Mouse (Mus musculus) forebrain, embryonic 11.5 days (tissue): ENCODE measurements at regions not wholly inside any gene's neighbourhood (a gene's known extent, or its start where the extent isn't known, plus 50 kb on each side); places are given as distances from the start of the nearest gene placed in this dataset.

Source experiments
- ATAC-seq: fragments of 200-750 bp; cut with Nextera tagmentation; replicated peaks from 2 replicates; pipeline ENCODE4 v1.8.0; 2017; ENCODE audit warnings: moderate TSS enrichment; ENCODE audit not compliant: low FRiP score
- DNase-seq: peaks from one replicate; pipeline ENCODE4 v3.0.0-alpha.2; 2017; ENCODE audit warnings: low spot score
- H3K27ac ChIP-seq: fragments of 300-500 bp; sonication (generic); 2 replicates; pipeline ENCODE4 v1.5.1; 2014; ENCODE audit warnings: low read depth, low read length
- H3K27me3 ChIP-seq: fragments of 300-500 bp; sonication (generic); 2 replicates; pipeline ENCODE4 v1.6.1; 2014; ENCODE audit warnings: mild to moderate bottlenecking, low read length, mixed read lengths; ENCODE audit not compliant: control insufficient read depth, insufficient read depth
- H3K36me3 ChIP-seq: fragments of 300-500 bp; sonication (generic); 2 replicates; pipeline ENCODE4 v1.6.1; 2014; ENCODE audit warnings: mild to moderate bottlenecking, low read length, moderate library complexity, mixed read lengths; ENCODE audit not compliant: control insufficient read depth, insufficient read depth
- H3K4me1 ChIP-seq: fragments of 300-500 bp; sonication (generic); replicated peaks from 2 replicates; pipeline ENCODE4 v1.6.1; 2014; ENCODE audit warnings: low read length, mixed read lengths; ENCODE audit not compliant: control insufficient read depth, insufficient read depth
- H3K4me2 ChIP-seq: fragments of 300-500 bp; sonication (generic); 2 replicates; pipeline ENCODE4 v1.6.1; 2014; ENCODE audit warnings: low read depth, mild to moderate bottlenecking, low read length, moderate library complexity, mixed read lengths; ENCODE audit not compliant: severe bottlenecking
- H3K4me3 ChIP-seq: fragments of 300-500 bp; sonication (generic); 2 replicates; pipeline ENCODE4 v1.5.1; 2014; ENCODE audit warnings: low read depth, low read length
- H3K9ac ChIP-seq: fragments of 300-500 bp; sonication (generic); 2 replicates; pipeline ENCODE4 v1.6.1; 2014; ENCODE audit warnings: low read length
- H3K9me3 ChIP-seq: fragments of 300-500 bp; sonication (generic); 2 replicates; pipeline ENCODE4 v1.6.1; 2016; ENCODE audit warnings: low read length, mixed read lengths; ENCODE audit not compliant: control insufficient read depth
- WGBS: fragments of 180-500 bp; shearing (Covaris S2); extraction: QIAGEN DNeasy Blood & Tissue Kit; methylation state at CpG from one replicate; pipeline ENCODE4 v1.1.7; 2014; 5-methylcytosine and 5-hydroxymethylcytosine counted together

DNA sequence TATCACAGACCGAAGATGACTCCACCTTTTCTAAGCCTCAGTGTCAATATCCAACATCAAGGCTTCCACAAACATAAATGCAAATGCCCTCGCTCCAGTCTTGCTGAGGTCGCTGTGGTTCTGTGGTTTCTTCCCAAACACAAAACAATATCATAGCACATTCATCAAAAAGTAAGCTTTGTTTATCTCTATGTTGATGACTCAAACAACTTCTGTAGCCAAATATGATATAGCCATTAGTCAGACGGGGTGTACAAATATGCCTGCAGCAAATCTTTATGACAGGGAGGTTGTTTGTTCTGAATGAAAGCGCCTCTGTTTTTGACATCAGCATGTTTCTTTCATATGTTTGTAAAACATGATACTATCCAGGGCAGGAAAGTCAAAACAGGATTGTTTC is 204.4 kb downstream of the 1190002N15Rik start:
- H3K27ac ChIP-seq: no peak overlapping the region
- no peaks in the 10 kb centered on the region for H3K36me3 ChIP-seq
- WGBS: 94% methylated on average over 5 of the region's 5 CpGs
- ATAC-seq (no peak), DNase-seq (no peak)
- no peaks in the 10 kb centered on the region for H3K9me3 ChIP-seq
- no peak overlapping the region for H3K4me3 ChIP-seq
- no peaks in the 10 kb centered on the region for H3K4me1 ChIP-seq
- H3K9ac ChIP-seq: no peak overlapping the region
- H3K4me2 ChIP-seq: no peak overlapping the region
- no peaks in the 10 kb centered on the region for H3K27me3 ChIP-seq

- H3K4me1 ChIP-seq: no peaks in the 10 kb centered on the region
- H3K27me3 ChIP-seq: no peaks in the 10 kb centered on the region
- ATAC-seq: no peak
- DNase-seq: no peak
- no peaks in the 10 kb centered on the region for H3K9me3 ChIP-seq
- 88% methylated on average over 3 of the region's 3 CpGs for WGBS
- no peaks in the 10 kb centered on the region for H3K36me3 ChIP-seq
- H3K9ac ChIP-seq: no peak overlapping the region
- no peak overlapping the region for H3K4me3 ChIP-seq
- H3K27ac ChIP-seq: no peak overlapping the region
- H3K4me2 ChIP-seq: no peak overlapping the region
Measured at GRCm38 (mm10) chr9:94323011-94323410, 214.9 kb downstream of the 1190002N15Rik start.

DNA sequence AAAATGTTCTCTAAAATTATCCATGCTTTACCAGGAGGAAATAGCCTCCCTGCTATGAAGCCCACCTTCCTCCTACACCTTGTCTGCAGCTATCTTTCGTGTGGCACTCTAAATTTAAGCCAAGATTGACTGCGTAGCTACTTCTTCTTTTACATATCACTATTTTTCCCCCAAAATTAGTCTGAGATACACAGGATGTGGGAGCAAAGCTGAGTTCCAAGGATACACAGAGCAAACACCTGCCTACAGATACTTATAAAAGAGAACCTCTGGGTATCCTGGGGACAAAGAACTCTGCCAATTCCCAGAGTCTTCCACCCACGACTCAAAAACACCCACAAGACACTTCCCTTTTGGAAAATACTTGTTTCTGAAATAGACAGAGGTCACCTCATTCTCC is 235.3 kb downstream of the 1190002N15Rik start:
- DNase-seq (no peak), ATAC-seq (no peak)
- Histone ChIP-seq H3K27me3 (no peaks in the 10 kb centered on the region), H3K4me2 (no peak overlapping the region), H3K9ac (no peak overlapping the region), H3K27ac (no peak overlapping the region), H3K4me3 (no peak overlapping the region), H3K4me1 (no peaks in the 10 kb centered on the region), H3K9me3 (no peaks in the 10 kb centered on the region), H3K36me3 (no peaks in the 10 kb centered on the region)
- 79% methylated on average over 3 of the region's 3 CpGs for WGBS

- WGBS: 94% methylated on average over 1 of the region's 1 CpGs
- no peaks in the 10 kb centered on the region for H3K9me3 ChIP-seq
- no peak overlapping the region for H3K4me2 ChIP-seq
- H3K27me3 ChIP-seq: no peaks in the 10 kb centered on the region
- H3K36me3 ChIP-seq: no peaks in the 10 kb centered on the region
- no peak overlapping the region for H3K9ac ChIP-seq
- H3K4me3 ChIP-seq: no peak overlapping the region
- no peak overlapping the region for H3K27ac ChIP-seq
- no peak for DNase-seq
- no peaks in the 10 kb centered on the region for H3K4me1 ChIP-seq
- no peak for ATAC-seq
Measured at GRCm38 (mm10) chr9:94301896-94302295, 236.0 kb downstream of the 1190002N15Rik start.

DNA sequence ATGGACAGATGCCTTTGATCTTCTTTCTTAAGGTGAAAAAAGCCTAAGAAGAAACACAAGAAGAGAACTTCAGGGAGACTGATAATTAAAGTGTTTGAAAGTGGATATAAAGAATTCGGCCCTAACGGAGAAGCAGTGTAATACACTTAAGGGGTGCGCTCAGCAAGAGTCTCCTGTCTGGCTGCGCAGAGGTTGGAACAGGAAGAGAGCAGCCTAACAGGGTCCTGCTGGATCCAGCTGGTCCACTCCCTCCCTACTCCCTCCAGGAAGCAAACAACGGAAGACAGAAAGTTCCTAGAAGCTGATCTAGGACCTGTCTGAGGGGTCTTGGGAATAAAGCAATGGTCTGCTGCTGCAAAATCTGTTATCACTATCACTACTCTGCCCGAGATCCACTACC is 242.4 kb downstream of the 1190002N15Rik start:
- WGBS: 84% methylated on average over 6 of the region's 6 CpGs
- no peak for DNase-seq
- no peaks in the 10 kb centered on the region for H3K27me3 ChIP-seq

GRCm38 (mm10) chr9:94292147-94292546 is 245.7 kb downstream of the 1190002N15Rik start:
- no peaks in the 10 kb centered on the region for H3K4me1 ChIP-seq
- DNase-seq (no peak), ATAC-seq (no peak)
- no peaks in the 10 kb centered on the region for H3K36me3 ChIP-seq
- no peaks in the 10 kb centered on the region for H3K9me3 ChIP-seq
- H3K27ac ChIP-seq: no peak overlapping the region
- no peak overlapping the region for H3K9ac ChIP-seq
- no peak overlapping the region for H3K4me2 ChIP-seq
- H3K4me3 ChIP-seq: no peak overlapping the region
- WGBS: 78% methylated on average over 3 of the region's 3 CpGs
- no peaks in the 10 kb centered on the region for H3K27me3 ChIP-seq

More for the DNA sequence above, 242.4 kb downstream of the 1190002N15Rik start:
- Histone ChIP-seq H3K9ac (no peak overlapping the region), H3K9me3 (no peaks in the 10 kb centered on the region), H3K4me3 (no peak overlapping the region), H3K4me2 (no peak overlapping the region), H3K4me1 (no peaks in the 10 kb centered on the region), H3K27ac (no peak overlapping the region), H3K36me3 (no peaks in the 10 kb centered on the region)
- no peak for ATAC-seq

- DNase-seq: no peak
- Histone ChIP-seq H3K27ac (no peak overlapping the region), H3K36me3 (no peaks in the 10 kb centered on the region), H3K9me3 (no peaks in the 10 kb centered on the region), H3K4me2 (no peak overlapping the region), H3K4me3 (no peak overlapping the region), H3K4me1 (no peaks in the 10 kb centered on the region), H3K27me3 (no peaks in the 10 kb centered on the region), H3K9ac (no peak overlapping the region)
- no peak for ATAC-seq
Measured at GRCm38 (mm10) chr9:94289546-94289945, 248.3 kb downstream of the 1190002N15Rik start.

DNA sequence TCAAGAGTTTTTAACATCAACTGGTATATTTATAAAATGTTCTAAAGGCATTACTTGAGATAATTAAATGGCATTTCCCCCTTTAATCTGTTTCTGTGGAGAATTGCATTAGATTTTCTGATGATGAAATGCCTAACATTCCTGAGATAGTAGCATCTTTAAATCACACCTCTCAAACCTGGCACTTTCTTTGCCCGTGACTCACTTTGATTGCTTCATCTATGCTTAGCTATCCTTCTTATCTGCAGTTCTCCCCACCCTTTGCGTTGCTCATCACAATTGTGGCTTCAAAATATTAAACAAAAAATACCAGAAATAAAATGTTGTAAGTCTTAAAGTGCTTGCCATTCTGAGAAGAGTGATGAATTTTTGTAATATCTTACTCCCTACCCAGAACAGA is 250.3 kb downstream of the 1190002N15Rik start:
- ATAC-seq (no peak), DNase-seq (no peak)
- H3K27ac ChIP-seq: no peak overlapping the region
- no peaks in the 10 kb centered on the region for H3K4me1 ChIP-seq
- WGBS: 79% methylated on average over 2 of the region's 2 CpGs
- H3K36me3 ChIP-seq: no peaks in the 10 kb centered on the region
- H3K9me3 ChIP-seq: no peaks in the 10 kb centered on the region
- H3K27me3 ChIP-seq: no peaks in the 10 kb centered on the region
- no peak overlapping the region for H3K4me2 ChIP-seq
- H3K4me3 ChIP-seq: no peak overlapping the region
- no peak overlapping the region for H3K9ac ChIP-seq

- no peak overlapping the region for H3K9ac ChIP-seq
- H3K9me3 ChIP-seq: no peaks in the 10 kb centered on the region
- H3K36me3 ChIP-seq: no peaks in the 10 kb centered on the region
- no peak overlapping the region for H3K4me2 ChIP-seq
- no peak for ATAC-seq
- H3K27ac ChIP-seq: no peak overlapping the region
- 77% methylated on average over 4 of the region's 4 CpGs for WGBS
- H3K4me3 ChIP-seq: no peak overlapping the region
- no peaks in the 10 kb centered on the region for H3K4me1 ChIP-seq
- no peaks in the 10 kb centered on the region for H3K27me3 ChIP-seq
- no peak for DNase-seq
Measured at GRCm38 (mm10) chr9:94278657-94279585, 259.0 kb downstream of the 1190002N15Rik start.
